Mouse (Mus musculus) lung, postnatal 0 days (tissue): ENCODE data around the gene Mcpt8. TPM values are rescaled to one million over a fixed set of nuclear protein-coding genes. Genes with fewer than 3 reads are reported as not detected.

Experiments
- ATAC-seq: fragments of 200-750 bp; cut with Nextera tagmentation; 2 replicates; pipeline ENCODE4 v1.8.0; 2017; ENCODE audit warnings: moderate library complexity
- DNase-seq: peaks from one replicate; pipeline ENCODE4 v3.0.0-alpha.2; 2016; ENCODE audit warnings: low spot score
- H3K27ac ChIP-seq: fragments of 300-500 bp; sonication (generic); 2 replicates; pipeline ENCODE4 v1.5.1; 2014; ENCODE audit warnings: antibody characterized with exemption, mild to moderate bottlenecking, low read length, mixed read lengths
- H3K27me3 ChIP-seq: fragments of 300-500 bp; sonication (generic); replicated peaks from 2 replicates; pipeline ENCODE4 v1.6.1; 2014; ENCODE audit warnings: low read length, mixed read lengths; ENCODE audit not compliant: insufficient read depth
- H3K36me3 ChIP-seq: fragments of 300-500 bp; sonication (generic); 2 replicates; pipeline ENCODE4 v1.6.1; 2014; ENCODE audit warnings: low read length, mixed read lengths; ENCODE audit not compliant: insufficient read depth
- H3K4me1 ChIP-seq: fragments of 300-500 bp; sonication (generic); 2 replicates; pipeline ENCODE4 v1.6.1; 2014; ENCODE audit warnings: antibody characterized with exemption, low read depth, low read length, mixed read lengths; ENCODE audit not compliant: insufficient read depth
- H3K4me2 ChIP-seq: fragments of 300-500 bp; sonication (generic); replicated peaks from 2 replicates; pipeline ENCODE4 v1.6.1; 2014; ENCODE audit warnings: low read depth, mild to moderate bottlenecking, low read length, moderate library complexity, mixed read lengths
- H3K4me3 ChIP-seq: fragments of 300-500 bp; sonication (generic); 2 replicates; pipeline ENCODE4 v1.5.1; 2014; ENCODE audit warnings: low read depth, low read length
- H3K9ac ChIP-seq: fragments of 300-500 bp; sonication (generic); replicated peaks from 2 replicates; pipeline ENCODE4 v1.6.1; 2014; ENCODE audit warnings: low read depth, mild to moderate bottlenecking
- H3K9me3 ChIP-seq: fragments of 300-500 bp; sonication (generic); 2 replicates; pipeline ENCODE4 v1.6.1; 2016; ENCODE audit warnings: low read length, mixed read lengths
- CTCF ChIP-seq: IDR thresholded peaks from 2 replicates; pipeline ENCODE4 v1.5.1; 2016; ENCODE audit warnings: antibody characterized with exemption, mild to moderate bottlenecking
- EP300 ChIP-seq: IDR thresholded peaks from 2 replicates; pipeline ENCODE4 v1.6.1; 2016; ENCODE audit warnings: antibody characterized with exemption, mild to moderate bottlenecking, control low read depth
- WGBS: fragments of 180-500 bp; shearing (Covaris S2); extraction: QIAGEN DNeasy Blood & Tissue Kit; methylation state at CpG from one replicate; pipeline ENCODE4 v1.1.7; 2014; 5-methylcytosine and 5-hydroxymethylcytosine counted together
- polyA plus RNA-seq: library from polyadenylated mRNA; unstranded; fragments of >200 nt; fragmentation: Nextera tagmentation; extraction: Ambion mirVana; gene quantifications from 2 replicates; pipeline ENCODE4 v1.2.1, GENCODE M21; 2015

The Mcpt8 gene
- polyA plus RNA-seq, 1 experiment from 2014 or later: 5.0 TPM

DNA sequence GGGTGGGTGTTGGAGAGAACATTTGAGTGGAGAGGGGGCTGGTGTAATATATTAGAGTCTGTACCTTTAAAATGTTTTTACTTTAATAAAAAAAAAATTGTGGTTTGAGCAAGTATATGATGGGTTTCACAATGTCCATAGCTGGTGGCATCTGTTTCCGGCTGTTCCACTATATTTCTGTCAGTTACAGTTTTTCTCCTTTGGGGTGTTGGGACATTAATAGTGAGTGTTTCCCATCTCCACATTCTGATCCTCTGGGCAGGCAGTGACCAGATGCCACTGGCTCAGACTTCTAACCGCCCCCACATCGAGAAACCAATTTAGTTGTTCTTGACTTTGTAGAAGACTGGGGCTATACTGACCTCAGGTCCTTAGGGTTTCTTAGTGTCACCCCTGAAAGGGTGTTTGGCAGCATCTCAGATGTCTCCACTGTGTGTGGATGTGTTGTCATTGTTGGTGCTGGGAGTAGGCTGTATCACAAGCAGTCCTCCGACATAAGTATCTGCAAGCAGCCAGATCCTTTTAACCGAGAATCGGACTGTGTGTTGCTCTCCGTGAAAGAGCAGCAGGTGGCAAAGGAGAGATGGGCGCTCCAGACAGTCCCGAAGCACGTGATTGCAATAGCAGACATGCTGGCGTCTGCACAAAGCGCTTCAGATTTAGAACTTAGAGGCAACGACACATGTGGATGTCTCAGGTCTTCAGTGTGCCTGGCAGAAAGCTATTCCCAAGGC, 20.5 kb upstream of the Mcpt8 start:
- Histone ChIP-seq H3K9me3 (no peaks in the 10 kb centered on the region), H3K27ac (no peak overlapping the region), H3K4me1 (no peaks in the 10 kb centered on the region), H3K4me3 (no peak overlapping the region), H3K27me3 (no peaks in the 10 kb centered on the region), H3K9ac (no peak overlapping the region), H3K4me2 (no peak overlapping the region), H3K36me3 (no peaks in the 10 kb centered on the region)
- WGBS: 72% methylated on average over 13 of the region's 13 CpGs
- no peak for TF ChIP-seq EP300
- TF ChIP-seq CTCF: no peak
- DNase-seq: peak; percentile 24
- ATAC-seq: peak; percentile 17; the same call in 1 of the 2 replicates

DNA sequence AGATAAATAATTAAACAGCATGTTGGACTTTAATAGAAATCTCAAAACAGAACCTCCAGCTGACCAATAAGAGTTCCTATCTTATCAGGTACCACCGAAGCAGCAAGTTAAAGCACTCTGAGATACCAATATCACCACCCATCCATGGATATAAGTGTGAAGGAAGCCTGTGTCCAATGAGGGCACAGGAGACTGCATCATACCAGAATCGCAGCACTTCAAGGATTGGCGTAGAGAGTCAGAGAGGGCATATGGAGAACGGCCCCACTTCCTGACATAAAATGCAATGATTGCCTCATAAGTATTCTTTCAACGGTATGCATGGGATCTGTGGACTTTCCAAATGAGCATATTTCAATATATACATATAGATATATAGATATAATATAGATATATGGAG, 19.9 kb upstream of the Mcpt8 start:
- H3K4me3 ChIP-seq: no peak overlapping the region

DNA sequence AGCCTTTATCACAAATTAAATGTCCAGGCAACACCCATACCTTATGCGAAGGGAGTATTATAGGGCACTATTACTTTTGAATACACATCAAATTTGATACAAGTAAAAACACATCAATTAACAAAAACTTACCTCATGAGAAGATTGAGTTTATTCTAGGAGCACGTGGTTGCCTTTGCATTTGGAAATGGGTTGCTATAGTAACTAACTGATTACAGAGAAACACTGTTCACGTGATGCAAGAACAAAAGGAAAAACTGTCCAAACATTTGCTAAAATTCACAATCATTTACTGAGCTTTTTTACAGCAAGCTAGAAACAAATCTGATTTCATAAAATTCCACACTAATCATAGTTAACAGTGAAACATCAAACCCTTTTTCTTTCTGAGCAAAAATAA, 18.4 kb upstream of the Mcpt8 start:
- no peaks in the 10 kb centered on the region for H3K36me3 ChIP-seq
- no peaks in the 10 kb centered on the region for H3K27me3 ChIP-seq
- TF ChIP-seq EP300: no peak
- TF ChIP-seq CTCF: no peak
- 55% methylated on average over 3 of the region's 3 CpGs for WGBS
- no peak overlapping the region for H3K27ac ChIP-seq
- H3K4me2 ChIP-seq: no peak overlapping the region
- no peak overlapping the region for H3K9ac ChIP-seq
- no peaks in the 10 kb centered on the region for H3K4me1 ChIP-seq
- DNase-seq (no peak), ATAC-seq (no peak)
- H3K9me3 ChIP-seq: no peaks in the 10 kb centered on the region
- no peak overlapping the region for H3K4me3 ChIP-seq

More for the DNA sequence above, 19.9 kb upstream of the Mcpt8 start:
- Histone ChIP-seq H3K9ac (no peak overlapping the region), H3K36me3 (no peaks in the 10 kb centered on the region), H3K4me2 (no peak overlapping the region), H3K27ac (no peak overlapping the region), H3K4me1 (no peaks in the 10 kb centered on the region), H3K9me3 (no peaks in the 10 kb centered on the region), H3K27me3 (no peaks in the 10 kb centered on the region)
- no peak for TF ChIP-seq CTCF
- no peak for TF ChIP-seq EP300
- 68% methylated on average over 5 of the region's 5 CpGs for WGBS
- DNase-seq: no peak
- no peak for ATAC-seq

DNA sequence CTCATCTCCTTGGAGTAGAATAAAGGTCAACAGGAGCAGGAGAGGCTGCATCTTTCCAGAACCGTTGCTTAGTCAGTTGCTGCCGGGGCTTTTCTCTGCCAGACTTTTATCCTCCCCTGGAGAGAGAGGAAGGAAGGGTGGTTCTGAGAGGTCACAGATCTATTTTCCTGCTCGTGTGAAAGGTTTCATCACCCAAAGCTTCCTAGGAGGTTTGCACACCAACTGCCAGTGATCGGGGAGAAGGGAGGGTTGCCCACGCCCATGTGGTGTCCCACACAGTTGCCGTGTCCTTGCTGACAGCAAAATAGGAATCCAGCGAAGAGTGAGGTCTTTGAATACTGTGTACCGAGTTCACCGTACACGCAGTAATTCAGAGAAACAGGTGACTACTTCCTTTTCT, 17.3 kb upstream of the Mcpt8 start, which contains the start of gene Ctsg:
Ctsg (minus strand) TSS at position 189 of the 400 bp plus-strand sequence.
- Histone ChIP-seq H3K36me3 (no peaks in the 10 kb centered on the region), H3K4me3 (no peak within 1 kb of the TSS), H3K4me1 (no peaks in the 10 kb centered on the region), H3K27ac (no peak within 1 kb of the TSS), H3K9ac (no peak within 1 kb of the TSS), H3K9me3 (no peaks in the 10 kb centered on the region), H3K27me3 (no peaks in the 10 kb centered on the region), H3K4me2 (no peak within 1 kb of the TSS)
- no peak for TF ChIP-seq EP300
- no peak for TF ChIP-seq CTCF
- ATAC-seq (no peak), DNase-seq (no peak)
- 63% methylated on average over 10 of the region's 10 CpGs for WGBS

DNA sequence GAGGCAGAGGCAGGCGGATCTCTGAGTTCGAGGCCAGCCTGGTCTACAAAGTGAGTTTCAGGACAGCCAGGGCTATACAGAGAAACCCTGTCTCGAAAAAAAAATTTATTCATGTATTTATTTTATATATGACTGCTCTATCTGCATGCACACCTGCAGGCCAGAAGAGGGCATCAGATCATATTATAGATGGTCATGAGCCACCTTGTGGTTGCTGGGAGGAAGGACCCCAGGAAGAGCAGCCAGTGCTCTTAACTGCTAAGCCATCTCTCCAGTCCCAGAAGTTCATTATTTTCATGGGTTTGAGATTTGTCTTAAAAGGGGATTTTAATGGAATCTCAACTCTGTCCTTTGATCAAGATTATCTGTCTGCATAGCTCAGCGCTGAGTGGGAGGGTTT, 13.9 kb upstream of the Mcpt8 start:
- no peak overlapping the region for H3K4me2 ChIP-seq
- H3K27ac ChIP-seq: no peak overlapping the region
- ATAC-seq (no peak), DNase-seq (peak; percentile 35)
- 79% methylated on average over 4 of the region's 4 CpGs for WGBS
- TF ChIP-seq CTCF (peak; percentile 69), EP300 (no peak)
- no peaks in the 10 kb centered on the region for H3K36me3 ChIP-seq
- H3K9ac ChIP-seq: no peak overlapping the region
- no peak overlapping the region for H3K4me3 ChIP-seq
- no peaks in the 10 kb centered on the region for H3K9me3 ChIP-seq
- no peaks in the 10 kb centered on the region for H3K27me3 ChIP-seq
- no peaks in the 10 kb centered on the region for H3K4me1 ChIP-seq

DNA sequence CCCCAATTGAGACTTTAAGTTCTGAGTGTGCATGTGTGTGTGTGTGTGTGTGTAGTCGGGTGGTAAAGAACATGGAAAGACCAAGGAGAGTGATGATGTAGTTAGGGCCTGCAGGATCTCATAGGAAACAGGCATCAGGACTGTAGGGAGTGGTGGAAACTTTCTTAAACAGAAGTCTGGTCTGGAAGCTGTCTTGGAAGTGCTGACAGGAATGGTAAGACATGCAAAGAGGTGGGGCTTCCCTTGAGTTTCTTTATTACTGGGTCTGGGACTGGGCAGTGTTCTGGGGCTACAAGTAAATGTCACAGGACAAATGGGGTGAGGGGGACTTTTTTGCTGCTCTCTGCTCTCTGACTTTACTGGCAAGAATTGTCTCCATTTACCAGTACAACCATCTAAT, 12.5 kb upstream of the Mcpt8 start:
- DNase-seq (no peak), ATAC-seq (no peak)
- 62% methylated on average over 1 of the region's 1 CpGs for WGBS

More for the DNA sequence above, 12.5 kb upstream of the Mcpt8 start:
- Histone ChIP-seq H3K4me2 (no peak overlapping the region), H3K4me3 (no peak overlapping the region), H3K9ac (no peak overlapping the region), H3K27me3 (no peaks in the 10 kb centered on the region), H3K9me3 (no peaks in the 10 kb centered on the region), H3K36me3 (no peaks in the 10 kb centered on the region), H3K4me1 (no peaks in the 10 kb centered on the region), H3K27ac (no peak overlapping the region)
- TF ChIP-seq CTCF (no peak), EP300 (no peak)
